Mouse (Mus musculus): Measurements from ENCODE around the gene Jarid2.

The Jarid2 gene

DNA sequence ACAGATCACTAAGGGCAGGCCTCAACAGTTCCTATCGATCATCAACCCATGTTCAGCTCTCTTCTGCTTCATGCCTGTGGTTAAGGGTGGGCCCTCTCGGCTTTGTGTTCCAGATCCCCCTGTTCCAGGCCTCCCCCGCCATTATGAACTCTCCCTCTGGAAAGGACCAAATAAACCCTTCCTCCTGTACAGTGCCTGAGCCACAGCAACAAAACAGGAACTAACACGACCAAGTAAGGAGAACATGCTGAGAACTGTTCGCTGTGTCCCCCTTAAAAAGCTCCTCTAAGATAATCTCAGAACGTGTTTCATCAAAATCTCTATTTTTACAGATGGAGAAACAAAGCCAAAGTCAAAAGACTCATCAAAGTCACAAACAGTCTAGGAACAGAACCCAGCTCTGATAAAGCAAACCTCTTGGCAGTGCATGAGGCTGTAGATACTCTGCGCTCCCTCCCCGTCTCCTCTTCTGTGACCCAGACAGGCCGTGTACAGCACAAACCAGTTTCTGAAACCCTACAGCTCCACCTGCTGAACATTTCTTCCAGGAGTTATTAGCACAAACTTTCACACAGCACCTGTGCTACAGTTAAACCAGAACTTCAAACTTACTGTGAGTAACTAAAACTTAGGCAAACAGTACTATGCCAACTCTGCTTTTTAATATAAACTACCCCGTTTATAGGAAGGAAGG, 223.3 kb downstream of the Jarid2 start:
- intact Hi-C loops (cut with DNase I): no loop called here

DNA sequence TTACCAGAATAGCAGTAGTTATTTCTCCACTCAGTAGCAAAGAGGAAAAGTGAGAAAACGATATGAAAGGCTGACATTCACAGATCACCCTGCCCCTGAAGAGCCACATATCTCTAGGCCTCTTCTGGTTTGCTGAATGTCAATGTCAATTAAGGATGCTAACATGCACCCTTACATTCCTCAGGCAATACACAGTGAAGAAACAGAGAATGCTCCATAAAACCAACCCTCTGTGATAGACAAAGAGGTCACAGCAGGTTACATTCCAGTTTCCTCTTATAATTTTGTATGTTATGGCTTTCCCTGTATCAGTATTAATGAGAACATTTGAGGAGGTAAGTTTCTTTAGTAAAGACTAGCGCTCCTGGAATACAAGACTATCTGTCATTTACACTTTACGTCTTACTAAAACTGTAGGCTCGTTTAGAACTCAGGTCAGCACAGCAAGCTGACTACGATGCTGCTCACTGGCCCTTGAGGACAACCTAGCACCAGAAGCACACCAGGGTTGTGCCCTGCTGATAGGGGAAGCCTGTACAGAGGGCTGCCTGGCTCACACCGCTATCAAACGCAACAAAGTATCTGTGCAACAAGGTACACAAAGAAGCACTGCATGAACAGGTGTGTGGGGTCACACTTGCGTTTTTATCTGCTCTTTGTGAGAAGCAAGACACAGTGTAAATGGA, 224.4 kb downstream of the Jarid2 start:
- intact Hi-C loops (cut with DNase I): no loop called here

- intact Hi-C loops (cut with DNase I): no loop called here
Measured at GRCm38 (mm10) chr13:44954232-44954568, 224.9 kb downstream of the Jarid2 start.

- intact Hi-C loops (cut with DNase I): no loop called here
Measured at GRCm38 (mm10) chr13:44955781-44956180, 226.5 kb downstream of the Jarid2 start.

- intact Hi-C loops (cut with DNase I): no loop called here
Measured at GRCm38 (mm10) chr13:44957049-44957448, 227.8 kb downstream of the Jarid2 start.

GRCm38 (mm10) chr13:44960542-44961291, 231.4 kb downstream of the Jarid2 start:
- intact Hi-C loops (cut with DNase I): no loop called here
